Mouse (Mus musculus): ENCODE results near the gene Lmnb2.

Gene Lmnb2

DNA sequence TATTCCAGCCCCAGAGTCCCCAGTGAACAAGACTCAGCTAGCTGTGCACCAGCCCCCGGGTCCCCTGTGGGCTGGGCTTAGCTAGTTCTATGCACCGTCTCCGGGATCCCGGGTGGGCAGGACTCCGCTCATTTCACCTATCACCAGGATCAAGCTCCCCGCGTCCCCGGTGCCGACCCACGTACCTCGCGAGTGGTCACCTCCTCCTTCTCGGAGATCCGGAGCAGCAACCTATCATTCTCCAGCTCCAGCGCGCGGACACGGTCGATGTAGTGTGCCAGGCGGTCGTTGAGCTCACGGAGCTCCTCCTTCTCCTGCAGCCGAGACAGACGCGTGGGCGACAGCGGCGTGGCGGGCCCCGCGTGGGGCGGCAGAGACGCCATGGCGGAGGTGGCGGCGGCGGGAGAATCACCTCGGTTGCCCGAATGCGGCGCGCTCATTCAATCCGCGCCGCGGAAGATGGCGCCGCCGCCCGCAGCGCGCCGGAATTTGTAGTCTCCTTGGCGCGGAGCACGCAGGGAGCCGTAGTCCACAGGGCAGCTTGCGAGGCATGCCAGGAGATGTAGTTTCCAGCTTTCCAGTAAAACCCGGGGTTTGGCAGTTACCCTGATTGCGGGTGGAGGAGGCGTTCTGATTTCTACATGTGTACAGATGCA is at the start of gene Lmnb2:
Gene Lmnb2, minus strand, starts transcription at position 467 of the 656 bp plus-strand sequence.
- DNase-seq (ENCODE audit: low read depth) = peak; percentile 52

DNA sequence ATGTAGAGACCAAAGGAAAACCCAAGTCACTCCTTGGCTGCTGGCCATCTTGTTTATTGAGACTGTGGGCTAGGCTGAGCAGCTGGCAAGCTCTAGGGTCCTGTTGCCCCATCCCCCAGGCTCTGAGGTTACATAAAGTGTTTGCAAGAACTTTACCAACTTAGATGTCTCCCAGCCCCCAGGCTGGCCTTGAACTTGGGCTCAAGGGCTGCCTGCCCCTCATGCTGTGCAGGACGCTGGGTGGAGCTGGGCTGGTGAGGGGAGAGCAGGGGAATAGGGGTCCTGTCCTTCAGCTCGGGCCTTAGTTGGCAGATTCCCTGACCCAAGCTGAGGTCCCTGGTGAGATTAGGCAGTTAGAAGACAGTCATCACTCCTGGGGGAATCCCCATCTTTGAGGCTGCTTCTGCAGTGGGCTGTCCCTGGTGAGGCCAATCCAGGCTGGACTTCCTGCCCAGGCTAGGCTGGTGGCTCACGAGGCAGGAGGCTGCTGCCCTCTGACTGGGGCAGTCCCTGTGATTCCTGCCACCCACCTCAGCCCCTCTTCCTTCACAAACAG is 49.1 kb upstream of the Lmnb2 start:
- DNase-seq (ENCODE audit: low read depth) = no peak

DNA sequence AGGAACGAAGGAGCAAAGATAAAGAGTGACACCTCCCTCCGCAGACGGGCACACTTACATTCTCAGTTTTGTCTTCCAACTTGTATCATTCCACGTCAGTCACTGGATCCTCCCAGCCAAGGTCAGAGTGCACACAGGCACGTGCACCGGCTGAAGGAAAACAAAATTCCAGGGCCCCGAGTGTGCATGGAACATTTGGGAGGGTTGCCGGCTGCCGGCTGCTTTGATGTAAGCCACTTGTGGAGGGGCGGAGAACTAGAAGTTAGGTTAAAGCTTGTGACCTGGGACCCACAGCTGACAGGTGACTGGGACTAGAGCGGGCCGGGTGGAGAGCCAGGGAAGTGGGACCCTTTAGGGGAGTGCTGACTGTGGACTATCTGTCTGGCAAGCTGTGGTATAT is 48.3 kb upstream of the Lmnb2 start:
- DNase-seq (ENCODE audit: low read depth) = no peak

- no peak for DNase-seq (ENCODE audit: low read depth)
Observed at GRCm38 (mm10) chr10:80963031-80963975, 45.3 kb upstream of the Lmnb2 start.

DNA sequence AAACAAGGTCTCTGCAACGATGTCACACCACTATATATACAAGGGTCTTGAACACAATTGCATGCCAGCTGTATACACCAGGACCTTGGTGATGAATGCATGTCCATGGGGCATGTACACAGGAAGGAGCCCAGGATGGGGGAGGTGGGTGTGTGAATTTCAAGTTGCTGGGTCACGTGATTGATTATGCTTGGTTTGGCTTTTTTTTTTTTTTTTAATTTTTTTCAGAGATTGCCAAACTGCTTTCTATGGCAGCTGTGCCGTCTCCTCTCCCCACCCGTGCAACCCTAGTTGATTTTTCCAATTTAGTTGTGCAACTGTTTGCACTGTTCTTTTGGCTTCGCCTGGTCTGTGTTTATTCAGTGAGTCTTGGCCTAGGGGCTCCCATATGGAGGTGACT is 44.5 kb upstream of the Lmnb2 start:
- DNase-seq (ENCODE audit: low read depth) = no peak

GRCm38 (mm10) chr10:80962051-80962472 is 44.0 kb upstream of the Lmnb2 start:
- DNase-seq (ENCODE audit: low read depth) = no peak

DNA sequence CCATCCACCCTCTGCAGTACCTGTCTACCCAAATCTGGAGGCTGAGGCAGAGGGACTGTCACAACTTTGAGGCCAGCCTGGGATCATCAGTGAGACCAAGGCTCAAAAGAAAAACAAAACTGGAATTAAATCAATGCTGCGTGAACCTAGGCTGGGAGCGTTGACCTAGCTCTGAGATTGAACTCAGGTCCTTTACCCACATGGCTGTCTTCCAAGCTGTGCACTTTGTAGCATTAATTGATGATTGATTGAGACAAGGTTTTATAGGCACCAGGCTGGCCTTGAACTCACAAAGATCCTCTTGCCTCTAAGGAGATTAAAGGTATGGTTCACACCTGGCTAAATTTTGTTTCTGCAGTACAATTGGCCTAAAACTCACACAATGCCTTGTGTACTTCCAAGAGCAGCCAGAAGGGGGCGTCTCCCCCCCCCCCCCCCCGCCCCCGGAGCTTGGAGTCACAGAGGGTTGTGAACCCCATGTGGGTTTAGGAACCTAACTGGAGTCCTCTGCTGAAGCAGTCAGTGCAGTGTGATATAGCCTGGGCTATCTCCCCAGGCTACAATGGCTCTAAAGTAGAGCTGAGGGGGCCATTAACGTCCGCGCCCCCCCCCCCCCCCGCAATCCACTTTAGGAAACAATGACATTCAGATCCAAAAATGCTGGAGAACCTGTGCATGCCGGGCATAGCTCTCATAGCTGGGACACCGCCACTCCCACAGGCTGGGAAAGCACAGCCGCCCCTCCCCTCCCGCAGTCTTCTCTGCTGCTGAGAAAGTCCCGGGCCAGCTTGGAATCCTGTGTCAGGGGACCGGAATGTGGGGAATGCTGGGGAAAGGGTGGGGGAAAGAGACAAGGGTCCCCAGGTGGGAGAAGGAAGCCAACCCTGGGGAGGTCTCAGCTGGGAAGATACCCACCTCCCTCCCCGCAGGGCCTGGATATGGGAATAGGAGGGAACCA is 42.8 kb upstream of the Lmnb2 start:
- no peak for DNase-seq (ENCODE audit: low read depth)

- no peak for DNase-seq (ENCODE audit: low read depth)
Observed at GRCm38 (mm10) chr10:80958979-80959637, 41.1 kb upstream of the Lmnb2 start.

GRCm38 (mm10) chr10:80957791-80958190 is 39.7 kb upstream of the Lmnb2 start:
- DNase-seq (ENCODE audit: low read depth) = no peak

DNA sequence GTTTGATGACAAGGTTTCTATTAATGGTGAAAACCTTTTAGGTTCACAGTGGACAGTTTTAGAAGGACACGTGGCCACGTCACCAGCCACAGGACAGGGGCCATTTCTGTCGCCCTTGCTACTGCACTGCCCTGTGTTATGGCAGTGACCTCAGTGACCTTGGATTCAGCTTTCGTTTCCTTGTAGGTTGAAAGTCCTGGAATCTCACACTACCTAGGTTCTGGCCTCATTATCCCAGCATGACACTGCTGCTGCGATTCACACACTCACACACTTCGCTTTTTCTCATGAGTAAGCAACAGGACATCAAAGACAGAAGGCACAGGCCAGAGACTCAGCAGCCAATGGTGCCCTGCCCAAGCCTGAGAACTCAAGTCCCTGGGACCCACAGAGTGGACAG is 38.9 kb upstream of the Lmnb2 start:
- no peak for DNase-seq (ENCODE audit: low read depth)

DNA sequence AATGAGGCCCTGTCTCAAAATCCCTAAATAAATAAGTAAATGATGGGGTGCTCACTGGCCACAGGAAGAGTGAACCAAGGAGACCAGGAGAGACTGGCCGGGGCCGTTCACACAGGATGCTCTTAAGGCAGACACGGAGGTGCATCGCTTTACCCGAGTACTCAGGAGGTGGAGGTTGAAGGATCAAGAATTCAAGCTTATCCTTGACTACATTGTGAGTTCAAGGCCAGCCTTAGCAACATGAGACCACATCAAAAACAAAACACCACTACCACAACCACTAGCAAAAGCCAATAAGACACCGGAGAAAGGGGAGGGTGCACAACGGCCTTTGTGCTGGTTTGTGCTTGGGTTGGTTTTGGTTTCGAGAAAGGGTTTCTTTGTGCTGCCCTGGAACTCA is 38.3 kb upstream of the Lmnb2 start:
- no peak for DNase-seq (ENCODE audit: low read depth)

GRCm38 (mm10) chr10:80955536-80955935 is 37.5 kb upstream of the Lmnb2 start:
- DNase-seq (ENCODE audit: low read depth) = peak; percentile 47

DNA sequence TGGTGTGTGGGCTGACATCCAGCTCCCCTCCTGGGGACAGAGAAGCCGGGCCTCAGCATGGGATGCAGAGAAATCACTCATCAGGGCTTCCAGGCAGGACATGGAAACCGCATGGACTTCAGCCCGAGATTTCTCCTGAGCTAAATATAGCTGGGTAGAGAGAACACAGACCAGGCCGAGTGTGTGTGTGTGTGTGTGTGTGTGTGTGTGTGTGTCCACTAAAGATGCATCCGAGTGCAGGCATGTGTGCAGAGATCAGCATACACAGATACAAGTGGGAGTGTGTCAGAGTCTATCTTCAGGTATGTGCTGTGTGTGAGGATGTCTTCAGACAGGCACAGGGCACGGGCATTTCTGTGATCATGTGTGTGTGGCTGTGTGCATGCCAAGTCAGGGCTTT is 36.8 kb upstream of the Lmnb2 start:
- DNase-seq (ENCODE audit: low read depth) = no peak

DNA sequence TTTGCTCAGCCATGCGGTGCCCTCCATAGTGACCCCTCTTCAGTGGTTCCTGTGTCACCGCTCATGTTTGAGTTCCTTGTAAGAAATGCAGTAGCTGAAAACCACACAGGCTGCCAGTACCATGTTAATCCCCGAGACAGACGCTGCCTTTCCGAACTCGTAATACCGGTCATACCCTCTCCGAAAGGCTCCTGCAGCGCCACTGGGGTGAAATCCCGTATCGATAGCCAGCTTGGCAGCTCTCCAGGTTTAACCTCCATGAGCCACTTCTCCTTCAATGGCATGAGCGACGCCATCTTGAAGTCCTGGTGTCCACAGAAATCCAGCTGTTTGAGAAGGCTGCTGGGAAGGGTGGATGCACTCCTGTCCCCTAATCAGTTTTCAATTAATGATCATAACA is 36.4 kb upstream of the Lmnb2 start:
- no peak for DNase-seq (ENCODE audit: low read depth)

- DNase-seq (ENCODE audit: low read depth) = no peak
Observed at GRCm38 (mm10) chr10:80952449-80952848, 34.4 kb upstream of the Lmnb2 start.

DNA sequence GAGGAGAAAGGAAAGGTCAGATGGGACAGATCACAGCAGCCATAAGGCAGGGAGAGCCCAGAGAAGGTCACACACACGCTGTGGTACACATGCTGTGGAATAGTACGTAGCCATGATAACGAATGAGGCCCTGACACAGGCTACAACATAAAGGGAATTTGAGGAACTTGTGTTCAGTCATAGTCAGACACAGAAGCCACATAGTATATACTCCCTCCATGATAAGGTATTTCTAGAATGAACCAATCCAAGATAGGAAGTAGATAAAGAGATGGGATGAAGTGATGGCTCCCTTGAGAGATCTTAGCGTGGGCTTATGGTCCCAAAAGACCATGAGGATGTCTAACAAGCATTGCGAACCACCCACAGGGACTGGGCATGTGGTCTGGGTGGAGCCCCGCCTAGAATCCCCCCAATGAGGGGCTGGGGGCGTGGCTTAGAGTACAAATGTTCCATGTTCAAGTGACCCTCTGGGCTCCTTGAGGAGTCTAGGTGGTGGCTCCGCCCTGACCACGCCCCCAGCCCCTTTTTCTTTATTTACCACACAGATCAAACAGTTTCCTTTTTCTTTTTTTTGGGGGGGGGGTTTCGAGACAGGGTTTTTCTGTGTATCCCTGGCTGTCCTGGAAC is 33.8 kb upstream of the Lmnb2 start:
- DNase-seq (ENCODE audit: low read depth) = no peak

DNA sequence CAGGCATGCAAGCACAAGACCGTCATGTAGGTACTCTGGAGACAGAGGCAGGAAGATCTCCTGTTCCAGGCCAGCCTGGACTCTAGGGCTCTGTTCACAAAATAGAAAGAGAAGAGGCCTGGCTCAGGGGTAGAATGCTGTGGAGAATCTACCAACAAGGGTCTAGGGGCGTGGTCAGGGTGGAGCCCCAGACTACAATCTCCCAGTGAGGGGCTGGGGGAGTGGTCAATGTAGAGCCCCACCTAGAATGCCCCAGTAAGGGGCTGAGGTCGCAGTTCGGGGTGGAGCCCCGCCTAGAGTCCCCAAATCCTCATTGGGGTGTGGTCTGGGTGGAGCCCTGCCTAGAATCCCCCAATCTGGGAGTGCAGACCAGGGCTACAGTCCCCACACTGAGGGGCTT is 32.3 kb upstream of the Lmnb2 start:
- no peak for DNase-seq (ENCODE audit: low read depth)

DNA sequence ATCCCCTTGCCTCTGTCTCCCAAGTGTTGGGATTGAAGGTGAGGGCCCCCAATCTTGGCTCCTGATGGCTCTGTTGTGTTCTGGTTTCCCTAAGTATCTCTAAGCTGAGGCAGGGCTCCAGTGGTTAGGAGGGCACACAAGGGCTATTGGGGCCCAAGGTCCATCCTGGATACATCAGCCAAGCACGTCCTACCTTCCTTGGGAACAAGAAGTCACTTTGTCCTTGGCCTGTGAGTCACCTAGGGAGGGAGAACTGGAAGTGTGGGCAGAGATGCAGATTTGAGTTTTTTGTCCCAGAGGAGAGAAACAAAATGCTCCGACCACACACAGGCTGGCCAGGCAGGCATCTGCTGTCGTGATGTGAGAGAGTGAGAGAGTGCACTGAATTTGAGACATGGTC is 31.0 kb upstream of the Lmnb2 start:
- DNase-seq (ENCODE audit: low read depth) = no peak

GRCm38 (mm10) chr10:80948570-80948969 is 30.5 kb upstream of the Lmnb2 start:
- DNase-seq (ENCODE audit: low read depth) = no peak

DNA sequence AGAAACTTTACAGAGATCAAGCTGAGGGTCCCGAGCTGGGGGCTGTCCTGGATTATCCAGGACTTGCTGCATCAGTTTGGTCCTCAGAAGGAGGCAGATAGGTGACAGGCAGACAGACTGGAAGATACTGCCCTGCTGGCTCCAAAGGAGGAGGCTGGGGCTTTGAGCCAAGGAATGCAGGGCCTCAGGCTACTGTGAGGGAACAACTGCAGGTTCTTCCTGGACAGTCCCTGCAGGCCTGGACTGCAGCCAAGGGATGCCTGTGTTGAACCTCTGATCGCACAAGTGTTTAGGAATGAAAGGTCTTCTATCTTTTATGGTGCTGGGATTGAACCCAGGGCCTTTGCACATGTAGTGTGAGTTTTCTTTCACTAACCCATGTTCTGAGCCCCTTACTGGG is 29.8 kb upstream of the Lmnb2 start:
- no peak for DNase-seq (ENCODE audit: low read depth)

Measured in c-Kit-positive CD71-positive TER-119-negative erythroid progenitor cells, embryonic 14.5 days (primary cell).